Mouse (Mus musculus) hematopoietic stem cell, adult 5-6 weeks (primary cell): Measurements from ENCODE around the gene Dcaf4. TPM values are rescaled to one million over a fixed set of nuclear protein-coding genes. Genes with fewer than 3 reads are reported as not detected.

ENCODE experiments used
- ATAC-seq, 2 experiments: fragments of 125-278 bp in 1 of 2; replicated peaks in 1 of 2; 2 replicates each; pipeline ENCODE4 v1.8.0; 2016 to 2017; ENCODE audit warnings: inconsistent platforms in 2 of 2, mild to moderate bottlenecking in 2 of 2, moderate number of reproducible peaks in 2 of 2, low read depth in 1 of 2, moderate TSS enrichment in 1 of 2; ENCODE audit not compliant: low FRiP score in 2 of 2, poor library complexity in 2 of 2, severe bottlenecking in 2 of 2, insufficient read depth in 1 of 2, low TSS enrichment in 1 of 2
- total RNA-seq: library from RNA; stranded (forward); fragments of 172-1452, 232-1000 nt; gene quantifications from 2 replicates; pipeline ENCODE4 v1.2.3, GENCODE M21; 2017

The Dcaf4 gene
- total RNA-seq: 18.6 and 24.7 TPM in 2 replicates

DNA sequence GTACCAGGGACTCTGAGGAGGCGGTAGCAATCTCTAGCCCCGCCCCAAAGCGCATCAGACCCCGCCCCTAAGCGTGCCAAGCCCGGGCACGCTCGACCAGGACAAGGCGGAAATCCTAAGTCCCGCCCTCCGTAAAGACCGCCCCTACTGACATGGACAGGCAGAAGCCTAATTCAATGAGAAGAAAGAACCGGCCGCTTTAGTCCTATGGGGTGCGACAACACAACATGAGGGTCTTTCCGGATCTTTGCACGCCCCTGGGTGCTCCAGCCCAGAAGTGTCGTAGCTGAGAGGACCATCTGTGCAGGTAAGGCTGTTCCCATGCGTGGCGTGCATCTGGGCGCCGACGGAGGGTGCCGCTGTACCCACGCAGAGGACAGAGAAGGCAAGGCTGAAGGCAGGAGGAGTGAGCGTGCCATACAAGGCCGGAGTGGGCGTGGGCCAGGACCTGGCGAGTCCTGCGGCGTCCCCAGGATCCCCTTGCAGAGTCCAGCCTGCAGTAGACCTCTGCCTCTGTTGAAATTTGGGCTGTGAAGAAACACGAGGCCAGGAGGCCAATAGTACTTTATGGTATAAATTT is at the start of gene Dcaf4:
TSS of gene Dcaf4 (plus strand) at position 156 of the 580 bp plus-strand sequence.
- ATAC-seq: peak; percentile 97 to 98

DNA sequence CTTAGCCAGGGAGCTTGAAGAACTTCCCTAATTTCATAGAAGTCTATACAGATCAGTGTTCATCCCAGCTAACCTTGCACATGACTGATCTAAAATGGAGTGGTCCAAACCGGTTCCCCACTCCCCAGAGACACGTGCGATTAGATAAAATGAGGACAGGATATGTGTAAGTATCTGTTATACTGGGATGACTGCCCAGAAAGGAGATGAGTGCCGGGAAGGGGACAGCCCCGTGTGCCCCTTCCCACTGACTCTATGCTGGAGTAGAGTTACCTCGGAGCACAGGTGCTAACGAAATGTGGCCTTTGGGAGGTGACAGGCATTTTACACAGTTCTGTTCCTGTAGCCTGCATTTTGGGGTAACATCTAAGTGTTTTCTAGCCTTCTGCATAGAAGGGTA is 48.5 kb upstream of the Dcaf4 start:
- no peak for ATAC-seq

DNA sequence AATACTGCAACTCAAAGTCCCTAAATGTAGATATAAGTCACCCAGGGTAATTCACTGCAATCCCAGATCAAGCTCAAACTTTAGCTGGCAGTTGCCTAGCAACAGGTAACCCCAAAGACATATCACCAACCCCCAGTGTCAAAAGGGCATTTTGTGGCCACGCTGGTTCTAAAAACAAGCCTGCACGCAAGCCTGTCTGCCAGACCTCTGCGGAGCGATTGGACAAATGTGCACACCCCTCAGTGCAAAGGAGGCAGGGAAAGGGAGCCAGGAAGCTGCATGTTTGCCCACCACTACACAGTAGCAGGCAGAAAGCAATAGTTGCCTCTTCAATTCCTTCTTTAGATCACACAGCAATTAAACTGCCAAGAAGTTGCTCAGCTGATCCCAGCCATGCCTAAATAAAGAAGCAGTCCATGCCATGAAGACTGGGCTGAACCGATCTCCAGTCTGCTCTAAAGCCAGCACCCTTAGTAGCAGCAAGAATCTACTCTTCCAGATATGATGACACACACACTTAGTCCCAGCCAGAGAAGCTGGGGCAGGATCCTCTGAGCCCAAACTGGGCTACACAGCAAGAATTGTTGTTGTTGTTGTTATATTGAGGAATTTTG is 46.2 kb upstream of the Dcaf4 start:
- no peak for ATAC-seq

DNA sequence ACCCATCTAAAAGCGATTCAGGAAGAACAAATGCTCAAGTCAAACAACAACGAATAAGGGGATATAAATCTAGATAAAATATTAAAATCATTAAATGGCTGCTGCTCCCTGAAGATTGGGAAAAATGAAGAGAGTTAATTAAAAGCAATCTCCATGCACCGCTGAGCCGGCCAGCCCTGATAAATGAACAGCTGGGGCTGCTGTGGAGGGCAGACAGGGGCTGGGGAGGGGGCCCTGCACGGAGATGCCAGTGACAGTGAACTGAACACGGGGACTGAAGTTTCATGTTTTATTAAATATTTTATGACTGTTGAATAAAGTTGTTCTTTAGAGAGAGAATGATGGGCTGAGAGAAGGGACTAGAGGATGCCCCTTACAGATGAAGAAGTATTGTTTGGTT is 44.8 kb upstream of the Dcaf4 start:
- no peak for ATAC-seq

DNA sequence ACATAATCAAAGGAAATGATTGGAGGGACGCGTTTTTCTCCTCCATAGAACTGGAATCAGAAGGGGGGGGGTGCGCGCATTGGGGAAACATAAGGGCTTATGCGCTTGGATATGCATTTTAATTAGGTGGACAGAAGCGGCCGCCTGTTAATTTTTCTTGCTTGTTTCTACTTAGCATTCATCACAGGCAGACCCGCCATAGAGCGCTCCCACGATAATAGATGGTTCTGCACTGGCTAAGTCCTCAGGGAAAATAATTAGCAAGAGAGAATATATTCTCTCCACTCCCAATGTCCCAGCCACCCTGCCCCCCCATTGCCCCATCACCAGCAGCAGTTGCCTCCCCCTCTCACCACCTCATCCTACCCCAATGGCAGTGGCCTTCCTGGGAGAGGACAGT is 44.0 kb upstream of the Dcaf4 start:
- ATAC-seq: no peak

DNA sequence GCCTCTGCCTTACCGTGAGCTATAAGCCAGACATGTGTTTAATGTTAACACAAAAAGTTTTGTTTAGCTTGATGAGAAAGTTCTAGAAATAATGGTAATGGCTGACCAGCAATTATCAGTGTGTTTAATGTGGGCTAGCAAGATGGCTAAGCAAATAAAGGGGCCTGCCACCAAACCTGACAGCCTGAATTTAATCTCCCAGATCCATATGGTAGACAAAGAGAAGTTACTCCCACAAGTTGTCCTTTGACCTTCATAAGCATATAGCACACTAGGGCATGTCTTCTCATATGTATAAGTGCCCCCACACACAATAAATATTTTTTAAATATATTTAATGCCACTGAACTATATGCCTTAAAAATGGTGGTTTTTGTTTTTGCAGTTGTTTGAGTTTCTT is 41.1 kb upstream of the Dcaf4 start:
- ATAC-seq: no peak

DNA sequence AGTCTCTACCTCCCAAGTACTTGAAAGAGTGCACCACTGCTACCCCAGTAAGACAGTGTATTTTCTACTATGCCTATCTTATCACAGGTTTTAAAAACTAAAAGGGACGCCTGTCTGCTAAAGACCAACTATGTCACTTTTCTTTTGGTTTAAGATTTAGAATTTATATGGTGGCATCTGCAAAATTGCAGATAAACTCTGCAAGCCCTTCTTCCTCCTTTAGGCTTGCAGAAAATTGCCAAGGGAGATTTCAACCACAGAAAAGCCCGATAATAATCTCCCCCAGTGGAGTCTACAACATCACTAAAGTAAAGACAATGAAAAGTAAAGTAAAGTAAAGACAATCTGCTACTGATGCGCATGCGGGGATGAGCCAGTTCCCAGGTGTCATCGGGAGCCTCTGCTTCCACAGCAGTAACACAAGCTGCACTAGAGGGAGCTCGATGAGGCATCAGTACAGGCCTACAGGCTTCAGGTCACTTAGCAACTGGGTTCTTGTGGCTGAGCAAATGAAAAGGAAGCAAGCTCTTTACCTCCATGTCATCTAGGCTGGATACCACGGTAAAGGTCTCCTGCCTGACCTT is 40.4 kb upstream of the Dcaf4 start:
- no peak for ATAC-seq

DNA sequence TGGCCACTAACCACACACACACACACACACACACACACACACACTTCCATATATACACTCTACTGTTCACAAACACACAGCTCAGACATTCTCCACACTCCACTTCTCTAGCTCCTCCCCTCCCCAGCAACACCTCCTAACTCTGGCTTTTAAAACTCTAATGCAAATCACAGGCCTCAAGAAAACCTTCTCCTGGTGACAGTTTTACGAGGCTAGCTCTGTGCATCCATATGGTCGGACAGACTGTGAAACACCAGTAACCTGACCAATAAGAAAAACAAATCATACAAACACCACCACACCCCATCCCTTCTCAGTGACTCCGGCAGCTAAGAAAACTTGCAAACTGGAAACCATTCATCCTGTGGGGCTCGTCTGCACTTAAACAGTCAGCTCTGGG is 38.8 kb upstream of the Dcaf4 start:
- no peak for ATAC-seq

DNA sequence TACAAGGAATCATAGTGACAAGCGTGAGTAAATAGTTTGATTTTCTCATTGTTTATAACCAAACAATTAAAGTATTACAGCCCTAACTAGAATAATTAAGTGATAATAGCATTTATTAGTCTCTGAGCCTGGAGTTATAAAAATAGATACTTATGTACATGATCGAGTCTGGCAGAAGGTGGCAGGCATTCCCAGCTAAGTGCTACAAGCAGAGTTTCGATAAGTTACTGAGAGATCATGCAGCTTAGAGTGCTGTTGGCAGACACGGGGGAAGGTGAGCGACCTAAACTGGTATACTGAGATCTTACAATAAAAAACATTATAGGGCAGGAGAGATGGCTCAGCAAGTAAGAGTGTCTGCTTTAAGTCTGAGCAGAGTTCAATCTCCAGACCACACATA is 36.6 kb upstream of the Dcaf4 start:
- ATAC-seq: no peak

DNA sequence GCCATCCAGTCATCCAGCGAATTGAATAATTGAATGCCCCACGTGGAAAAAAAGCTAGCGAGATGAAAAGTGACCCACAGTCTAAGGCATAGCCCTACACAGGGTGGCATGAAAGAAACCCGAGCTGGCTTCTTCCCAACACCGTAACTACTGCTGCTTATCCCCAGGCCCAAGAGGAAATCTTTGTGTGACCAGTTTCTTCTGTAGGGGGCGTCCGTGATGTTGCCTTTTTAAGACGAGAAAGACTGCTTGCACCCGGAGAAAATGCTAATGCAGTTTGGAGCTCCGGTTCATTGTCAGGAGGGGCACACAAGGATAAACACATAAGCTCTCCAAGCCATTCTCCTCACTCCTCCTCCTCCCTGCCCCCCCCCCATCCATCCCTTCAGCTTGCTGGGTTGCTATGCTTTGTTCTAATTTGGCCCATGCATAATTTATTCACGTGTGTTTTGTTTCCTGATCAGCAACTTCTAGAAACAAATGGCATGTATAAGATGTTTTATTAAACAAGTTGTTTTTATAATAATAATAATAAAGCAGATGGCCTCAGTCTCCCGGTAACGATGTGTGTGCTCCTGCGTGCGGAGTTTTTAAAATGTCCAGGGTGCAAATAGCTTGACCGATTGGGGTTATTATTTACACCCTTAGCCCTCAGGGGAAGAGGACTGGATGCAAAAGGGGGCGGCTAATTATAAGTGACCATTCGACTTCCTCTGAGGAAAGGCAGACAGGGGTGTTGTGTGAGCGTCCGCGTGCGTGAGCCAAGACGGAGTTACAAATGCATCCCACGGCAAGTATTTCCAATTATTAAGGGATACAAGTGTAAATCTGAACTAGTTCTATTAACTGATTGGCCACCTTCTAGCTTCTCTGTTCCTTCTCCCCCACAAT is 35.2 kb upstream of the Dcaf4 start:
- ATAC-seq: no peak

DNA sequence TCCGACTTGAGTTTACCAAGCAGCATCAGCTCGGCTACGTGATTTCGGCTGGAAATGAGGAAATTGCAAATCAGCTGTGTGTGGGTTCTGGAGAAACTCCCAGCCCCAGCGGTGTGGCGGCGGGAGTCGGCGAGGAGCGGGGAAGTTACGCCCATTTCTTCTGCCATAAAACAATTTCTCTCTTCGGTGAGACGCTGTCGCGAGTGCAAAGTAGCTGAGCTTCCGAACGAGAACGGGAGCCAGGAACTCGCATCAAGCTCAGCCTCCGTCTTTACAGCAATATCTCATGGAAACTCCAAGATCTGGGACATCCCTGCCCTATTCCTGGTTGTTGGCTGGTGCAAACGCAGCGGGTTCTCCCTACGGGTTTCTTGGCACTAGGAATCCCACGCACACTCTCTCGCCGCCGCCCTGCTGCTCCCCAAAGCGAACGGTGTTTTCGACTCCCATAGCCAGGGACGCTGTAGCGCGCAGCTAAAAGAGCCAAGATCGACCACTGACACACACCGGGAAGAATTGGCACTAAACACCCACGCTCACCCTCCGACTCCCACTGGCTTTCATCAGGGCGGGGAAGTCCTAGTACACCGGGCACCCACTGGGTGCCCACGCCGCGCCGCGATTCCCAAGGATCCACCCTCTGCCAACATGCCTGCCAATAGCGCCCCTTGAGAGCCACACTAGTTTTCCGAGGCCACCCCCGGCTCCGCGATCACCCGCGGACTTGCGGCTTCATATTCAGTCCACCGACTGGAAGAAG is 34.2 kb upstream of the Dcaf4 start:
- ATAC-seq: peak in 1 of 2 experiments; percentile 10; a peak in 1 of 4 replicates

DNA sequence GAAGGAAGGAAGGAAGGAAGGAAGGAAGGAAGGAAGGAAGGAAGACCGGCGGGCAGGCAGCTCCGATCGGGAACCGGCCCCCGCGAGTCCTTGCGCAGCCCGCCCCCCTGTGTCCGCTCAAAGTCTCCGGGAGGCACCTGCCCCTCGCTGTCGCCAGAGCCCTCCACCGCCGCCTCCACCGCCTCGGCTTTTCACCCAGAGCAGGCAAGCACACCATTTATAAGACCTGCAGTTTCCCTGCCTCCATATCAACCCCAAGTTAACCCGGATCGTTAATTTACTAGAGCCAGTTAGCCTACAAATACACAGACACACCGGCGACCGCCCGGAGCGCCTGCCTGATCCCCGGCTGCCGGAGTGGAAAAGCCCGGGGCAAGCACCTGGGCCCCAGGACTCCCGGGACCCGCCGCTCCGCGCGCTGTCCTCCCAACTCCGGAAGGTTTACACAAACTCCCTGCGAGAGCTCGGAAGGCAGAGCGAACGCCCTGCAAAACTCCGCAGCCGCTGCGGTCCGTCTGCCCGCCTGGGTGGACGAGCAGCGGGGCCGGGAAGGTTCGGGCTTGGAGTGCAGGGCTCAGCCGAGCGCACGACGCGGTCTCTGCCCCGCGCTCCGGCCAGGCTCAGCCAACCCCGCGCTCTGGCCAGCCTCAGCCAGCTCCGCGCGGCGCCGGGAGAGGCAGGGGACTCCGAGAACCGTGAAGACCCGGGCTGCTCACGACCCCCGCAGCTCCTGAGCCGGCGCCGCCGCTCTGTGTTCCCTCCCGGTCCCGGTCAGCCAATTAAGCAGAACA is 33.4 kb upstream of the Dcaf4 start:
- ATAC-seq: 0 out of 4 replicates have a peak, but pooled peaks have one; percentile 1 to 13

DNA sequence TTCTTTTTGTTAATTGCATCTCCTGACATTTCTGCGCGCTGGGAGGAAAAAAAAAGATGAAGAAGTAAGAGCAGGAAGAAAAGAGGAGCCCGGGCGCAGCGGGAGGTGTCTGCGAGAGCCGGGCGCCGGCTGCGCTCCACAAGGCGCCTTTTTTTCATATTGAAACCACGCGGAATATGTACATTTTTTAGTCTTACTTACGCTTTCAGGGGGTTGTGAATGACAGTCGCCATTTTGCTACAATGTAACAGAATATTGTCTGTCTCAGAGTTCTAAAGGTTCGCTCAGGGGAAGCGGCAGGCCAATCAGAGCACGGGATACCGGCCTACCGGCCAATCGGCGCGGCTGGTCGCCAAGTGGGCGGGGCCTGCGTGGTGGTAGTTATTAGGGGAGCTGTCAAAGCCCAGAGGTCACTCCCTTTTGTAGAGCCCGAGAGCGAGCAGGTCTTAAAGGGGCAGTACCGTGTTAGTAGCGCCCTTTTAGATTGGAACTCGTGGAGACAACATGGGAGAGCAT is 32.7 kb upstream of the Dcaf4 start, which contains the start of gene Dpf3:
TSS of gene Dpf3 (minus strand) at position 241 of the 516 bp plus-strand sequence.
- ATAC-seq: peak; percentile 87 to 91

DNA sequence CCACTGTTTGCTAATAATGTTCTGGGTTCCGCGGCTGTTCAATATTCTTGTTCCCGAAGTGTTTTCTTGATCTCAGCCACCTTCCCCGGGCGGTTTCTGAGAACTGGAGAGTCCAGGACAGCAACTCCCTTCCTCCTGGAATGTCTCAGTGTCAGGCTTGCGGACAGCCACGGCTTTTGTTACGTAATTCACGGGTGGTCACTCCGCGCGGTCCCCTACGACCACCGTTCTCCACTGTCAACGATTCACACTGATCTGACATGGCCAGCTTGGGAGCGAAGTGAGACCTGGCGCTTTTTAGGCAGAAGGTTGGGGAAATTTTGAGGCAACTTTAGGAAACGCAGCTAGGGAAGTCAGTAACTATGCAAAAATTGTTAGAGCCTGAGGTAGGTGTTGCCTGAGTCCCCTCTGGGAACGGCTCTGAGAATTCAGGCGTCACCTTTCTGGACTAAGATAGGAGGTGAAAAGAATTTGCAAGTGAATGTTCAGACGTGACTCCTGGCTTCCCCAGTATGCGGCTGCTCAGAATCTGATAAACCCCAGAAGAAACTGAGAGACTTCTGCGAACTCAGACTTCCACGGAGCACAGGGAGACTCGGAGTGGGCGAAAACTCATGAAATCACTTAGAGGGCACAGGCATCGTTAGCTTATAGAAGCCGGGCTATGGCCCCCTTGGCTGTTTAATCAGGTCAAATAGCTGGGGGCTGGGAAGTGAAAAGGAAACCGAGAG is 31.9 kb upstream of the Dcaf4 start:
- ATAC-seq: no peak

DNA sequence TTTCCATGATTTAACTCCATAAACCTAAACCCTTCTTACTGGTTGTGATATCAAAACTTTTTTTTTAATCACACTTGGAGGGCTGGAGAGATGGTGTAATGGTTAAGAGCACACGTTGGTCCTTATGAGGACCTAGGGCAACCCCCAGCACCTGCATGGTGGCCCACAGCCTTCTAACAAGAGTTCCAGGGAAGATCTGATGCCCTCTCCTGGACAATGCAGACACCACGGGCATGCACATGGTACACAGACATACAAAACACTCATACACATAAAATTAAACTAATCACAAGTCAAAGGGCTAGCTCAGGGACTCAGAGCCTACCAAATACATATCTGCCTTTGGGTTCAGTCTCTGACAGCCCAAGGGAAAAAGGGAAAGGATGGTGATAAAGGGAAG is 30.5 kb upstream of the Dcaf4 start:
- no peak for ATAC-seq

DNA sequence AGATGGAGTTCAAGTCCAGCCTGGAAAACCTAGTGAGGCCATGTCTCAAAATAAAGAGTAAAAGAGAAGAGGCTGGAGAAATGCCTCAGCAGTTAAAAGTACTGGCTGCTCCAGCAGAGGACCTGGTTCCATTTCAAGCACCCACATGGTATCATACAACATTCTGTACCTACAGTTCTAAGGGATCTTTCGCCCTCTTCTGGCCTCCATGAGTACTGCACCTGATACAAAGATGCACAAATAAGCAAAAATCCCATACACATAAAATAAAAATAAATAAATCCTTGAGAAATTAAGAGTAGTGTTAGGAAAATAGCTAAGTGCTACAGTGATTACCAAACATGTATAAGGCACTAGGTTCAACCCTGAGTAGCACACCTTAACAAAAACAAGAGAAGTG is 28.7 kb upstream of the Dcaf4 start:
- ATAC-seq: no peak
